Mouse (Mus musculus) lung, postnatal 0 days (tissue): ENCODE data around the gene Mef2a.
A peak's percentile ranks its signal among the peaks of the same experiment; 100 is the strongest.

ENCODE experiments used
- CTCF ChIP-seq: IDR thresholded peaks from 2 replicates; pipeline ENCODE4 v1.5.1; 2016; ENCODE audit warnings: antibody characterized with exemption, mild to moderate bottlenecking
- EP300 ChIP-seq: IDR thresholded peaks from 2 replicates; pipeline ENCODE4 v1.6.1; 2016; ENCODE audit warnings: antibody characterized with exemption, mild to moderate bottlenecking, control low read depth

DNA sequence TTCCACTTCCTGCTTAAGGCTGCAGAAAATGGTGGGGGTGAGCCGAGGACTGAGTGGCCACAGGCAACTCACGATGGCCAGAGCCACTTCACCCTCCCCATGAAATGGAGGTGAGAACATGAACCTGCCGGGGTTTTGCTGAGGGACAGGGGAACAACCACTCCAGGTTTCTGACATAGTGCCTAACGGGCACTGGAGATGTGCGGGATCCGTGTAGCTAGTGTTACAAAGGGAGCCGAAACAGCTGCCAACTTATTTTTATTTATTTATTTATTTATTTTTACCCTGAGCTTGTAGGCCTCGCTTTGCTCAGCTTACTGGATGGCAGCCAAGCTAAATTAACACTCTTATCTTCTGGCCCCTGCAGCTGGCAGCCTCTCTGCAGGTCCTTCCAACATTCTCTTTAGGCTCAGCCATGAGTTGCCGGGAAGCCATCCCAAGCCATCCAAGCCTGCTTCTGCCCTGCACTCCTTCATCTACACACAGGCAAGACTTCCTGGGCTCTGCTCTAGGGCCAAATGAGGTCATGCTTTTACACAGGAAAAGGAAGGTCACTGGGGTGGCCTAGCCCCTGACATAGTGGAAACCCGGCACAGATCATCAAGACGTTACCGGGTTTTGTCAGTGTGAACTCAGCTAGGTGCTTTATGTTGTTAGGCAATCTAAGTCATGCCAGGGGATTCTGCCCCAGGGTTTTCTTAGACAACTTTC, 49.0 kb upstream of the Mef2a start:
- TF ChIP-seq EP300, result peak; percentile 65
- TF ChIP-seq CTCF, result no peak
